Mouse (Mus musculus) testis, postnatal 14 days (tissue): ENCODE results near the gene Fam171b.

Experiments used
- DNase-seq: peaks from one replicate; pipeline ENCODE4 v3.0.0; 2021; ENCODE audit warnings: low spot score

The Fam171b gene

GRCm38 (mm10) chr2:83893701-83894100 is 81.3 kb downstream of the Fam171b start:
- no peak for DNase-seq

- no peak for DNase-seq
Observed at GRCm38 (mm10) chr2:83901896-83902540, 89.6 kb downstream of the Fam171b start.

GRCm38 (mm10) chr2:83929478-83930088 is 117.1 kb downstream of the Fam171b start:
- no peak for DNase-seq
